Mouse (Mus musculus) hindbrain, embryonic 16.5 days (tissue): ENCODE data around the gene Enpp4. TPM values are rescaled to one million over a fixed set of nuclear protein-coding genes. Genes with fewer than 3 reads are reported as not detected.

Experiments used
- ATAC-seq: fragments of 200-750 bp; cut with Nextera tagmentation; 2 replicates; pipeline ENCODE4 v1.8.0; 2017; ENCODE audit warnings: moderate TSS enrichment, moderate library complexity
- H3K27ac ChIP-seq: fragments of 300-500 bp; sonication (generic); 2 replicates; pipeline ENCODE4 v1.5.1; 2014; ENCODE audit warnings: low read depth, mild to moderate bottlenecking, control low read depth, low read length, moderate library complexity
- H3K27me3 ChIP-seq: fragments of 300-500 bp; sonication (generic); replicated peaks from 2 replicates; pipeline ENCODE4 v1.6.1; 2014; ENCODE audit warnings: low read length; ENCODE audit not compliant: control insufficient read depth, insufficient read depth
- H3K36me3 ChIP-seq: fragments of 300-500 bp; sonication (generic); 2 replicates; pipeline ENCODE4 v1.6.1; 2014; ENCODE audit warnings: mild to moderate bottlenecking, low read length, moderate library complexity, mixed read lengths; ENCODE audit not compliant: control insufficient read depth, insufficient read depth
- H3K4me1 ChIP-seq: fragments of 300-500 bp; sonication (generic); 2 replicates; pipeline ENCODE4 v1.6.1; 2014; ENCODE audit warnings: low read depth, low read length; ENCODE audit not compliant: control insufficient read depth, insufficient read depth
- H3K4me2 ChIP-seq: fragments of 300-500 bp; sonication (generic); 2 replicates; pipeline ENCODE4 v1.6.1; 2014; ENCODE audit warnings: mild to moderate bottlenecking, low read length, control low read depth, moderate library complexity
- H3K4me3 ChIP-seq: fragments of 300-500 bp; sonication (generic); 2 replicates; pipeline ENCODE4 v1.5.1; 2014; ENCODE audit warnings: mild to moderate bottlenecking, low read length, control low read depth, moderate library complexity
- H3K9ac ChIP-seq: fragments of 300-500 bp; sonication (generic); 2 replicates; pipeline ENCODE4 v1.6.1; 2014; ENCODE audit warnings: low read depth, mild to moderate bottlenecking, control low read depth, low read length, moderate library complexity
- H3K9me3 ChIP-seq: fragments of 300-500 bp; sonication (generic); 2 replicates; pipeline ENCODE4 v1.6.1; 2014; ENCODE audit warnings: mild to moderate bottlenecking, low read length, moderate library complexity; ENCODE audit not compliant: control insufficient read depth
- WGBS: fragments of 180-500 bp; shearing (Covaris S2); extraction: QIAGEN DNeasy Blood & Tissue Kit; methylation state at CpG from one replicate; pipeline ENCODE4 v1.1.7; 2014; 5-methylcytosine and 5-hydroxymethylcytosine counted together
- polyA plus RNA-seq: library from polyadenylated mRNA; unstranded; fragments of >200 nt; fragmentation: Nextera tagmentation; extraction: Ambion mirVana; gene quantifications from 2 replicates; pipeline ENCODE4 v1.2.1, GENCODE M21; 2015

Enpp4 gene
- polyA plus RNA-seq, 1 experiment from 2014 or later = 6.2 TPM

GRCm38 (mm10) chr17:44101961-44102360 lies 3.6 kb downstream of the Enpp4 start:
- 91% methylated on average over 10 of the region's 10 CpGs for WGBS

GRCm38 (mm10) chr17:44100906-44101305 lies 4.7 kb downstream of the Enpp4 start:
- no peak for ATAC-seq
- Histone ChIP-seq H3K27me3 (no peaks in the 10 kb centered on the region; the same call in 1 of the 2 replicates), H3K9me3 (no peaks in the 10 kb centered on the region), H3K36me3 (no peaks in the 10 kb centered on the region), H3K27ac (no peak overlapping the region), H3K4me1 (peaks cover 4% of the 10 kb centered on the region), H3K4me2 (no peak overlapping the region), H3K4me3 (no peak overlapping the region), H3K9ac (no peak overlapping the region)
- WGBS = 84% methylated on average over 9 of the region's 9 CpGs

More at GRCm38 (mm10) chr17:44101961-44102360, 3.6 kb downstream of the Enpp4 start:
- no peaks in the 10 kb centered on the region for H3K9me3 ChIP-seq
- no peak overlapping the region for H3K4me2 ChIP-seq
- no peak overlapping the region for H3K27ac ChIP-seq
- no peak for ATAC-seq
- H3K4me3 ChIP-seq = no peak overlapping the region
- H3K4me1 ChIP-seq = peaks cover 4% of the 10 kb centered on the region
- H3K36me3 ChIP-seq = no peaks in the 10 kb centered on the region
- H3K9ac ChIP-seq = no peak overlapping the region
- no peaks in the 10 kb centered on the region; the same call in 1 of the 2 replicates for H3K27me3 ChIP-seq

DNA sequence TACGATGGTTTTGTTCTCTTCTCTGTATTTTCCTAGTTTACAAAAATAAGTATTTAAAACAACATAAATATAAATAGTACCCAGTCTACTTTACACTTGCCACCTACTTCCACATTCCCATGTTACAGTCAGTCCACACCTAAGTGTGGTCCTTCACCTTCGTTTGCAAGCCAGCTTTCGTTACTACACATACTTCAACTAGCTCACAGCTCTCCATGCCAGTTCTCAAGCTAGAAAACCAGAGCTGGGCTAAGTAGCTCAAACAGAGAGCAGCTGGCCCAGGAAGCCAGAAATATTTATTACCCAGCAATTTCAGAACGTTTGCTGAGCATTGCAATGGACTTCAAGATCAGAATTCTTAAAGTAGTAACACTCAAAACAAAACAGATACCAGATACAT lies 5.1 kb downstream of the Enpp4 start:
- H3K4me2 ChIP-seq = no peak overlapping the region
- no peaks in the 10 kb centered on the region; the same call in 1 of the 2 replicates for H3K27me3 ChIP-seq
- peaks cover 4% of the 10 kb centered on the region for H3K4me1 ChIP-seq
- H3K4me3 ChIP-seq = no peak overlapping the region
- H3K27ac ChIP-seq = no peak overlapping the region
- H3K36me3 ChIP-seq = no peaks in the 10 kb centered on the region
- WGBS = 86% methylated on average over 4 of the region's 4 CpGs
- H3K9ac ChIP-seq = no peak overlapping the region
- no peak for ATAC-seq
- H3K9me3 ChIP-seq = no peaks in the 10 kb centered on the region

- Histone ChIP-seq H3K27me3 (no peaks in the 10 kb centered on the region), H3K27ac (no peak overlapping the region), H3K4me1 (no peaks in the 10 kb centered on the region), H3K4me3 (no peak overlapping the region), H3K36me3 (peaks cover 6% of the 10 kb centered on the region; the same call in 1 of the 2 replicates), H3K9me3 (no peaks in the 10 kb centered on the region), H3K4me2 (no peak overlapping the region), H3K9ac (no peak overlapping the region)
- no peak for ATAC-seq
- WGBS = 56% methylated on average over 2 of the region's 2 CpGs
Measured at GRCm38 (mm10) chr17:44091512-44091911, 14.1 kb downstream of the Enpp4 start.

GRCm38 (mm10) chr17:44090916-44091315 lies 14.7 kb downstream of the Enpp4 start:
- WGBS = 71% methylated on average over 2 of the region's 2 CpGs

DNA sequence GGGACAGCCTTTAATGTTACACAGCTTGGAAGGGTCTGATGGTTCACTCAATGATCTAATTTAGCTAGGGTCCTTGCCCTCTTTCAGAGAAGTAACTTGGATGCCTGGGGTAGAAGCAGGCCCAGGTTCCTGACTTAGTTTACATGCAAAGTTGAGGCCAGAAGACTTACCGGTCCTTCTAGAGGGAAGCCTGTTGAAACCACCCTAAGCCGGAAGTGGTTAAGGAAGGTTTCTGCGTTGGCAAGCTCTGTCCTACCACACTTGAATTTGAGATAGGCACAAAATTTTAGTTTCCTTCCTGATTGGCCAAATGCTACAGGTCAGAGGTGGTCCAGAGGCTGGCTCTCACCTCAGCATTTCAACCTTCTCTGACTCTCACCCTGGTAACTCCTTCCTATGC lies 17.4 kb downstream of the Enpp4 start:
- 89% methylated on average over 3 of the region's 3 CpGs for WGBS
- Histone ChIP-seq H3K9ac (no peak overlapping the region), H3K4me3 (no peak overlapping the region), H3K4me1 (no peaks in the 10 kb centered on the region), H3K27me3 (no peaks in the 10 kb centered on the region), H3K27ac (no peak overlapping the region), H3K9me3 (no peaks in the 10 kb centered on the region), H3K36me3 (peaks cover 29% of the 10 kb centered on the region), H3K4me2 (no peak overlapping the region)
- no peak for ATAC-seq

More at GRCm38 (mm10) chr17:44090916-44091315, 14.7 kb downstream of the Enpp4 start:
- peaks cover 6% of the 10 kb centered on the region; the same call in 1 of the 2 replicates for H3K36me3 ChIP-seq
- H3K4me1 ChIP-seq = no peaks in the 10 kb centered on the region
- H3K4me3 ChIP-seq = no peak overlapping the region
- no peaks in the 10 kb centered on the region for H3K27me3 ChIP-seq
- ATAC-seq = no peak
- H3K9ac ChIP-seq = no peak overlapping the region
- H3K9me3 ChIP-seq = no peaks in the 10 kb centered on the region
- no peak overlapping the region for H3K4me2 ChIP-seq
- H3K27ac ChIP-seq = no peak overlapping the region

DNA sequence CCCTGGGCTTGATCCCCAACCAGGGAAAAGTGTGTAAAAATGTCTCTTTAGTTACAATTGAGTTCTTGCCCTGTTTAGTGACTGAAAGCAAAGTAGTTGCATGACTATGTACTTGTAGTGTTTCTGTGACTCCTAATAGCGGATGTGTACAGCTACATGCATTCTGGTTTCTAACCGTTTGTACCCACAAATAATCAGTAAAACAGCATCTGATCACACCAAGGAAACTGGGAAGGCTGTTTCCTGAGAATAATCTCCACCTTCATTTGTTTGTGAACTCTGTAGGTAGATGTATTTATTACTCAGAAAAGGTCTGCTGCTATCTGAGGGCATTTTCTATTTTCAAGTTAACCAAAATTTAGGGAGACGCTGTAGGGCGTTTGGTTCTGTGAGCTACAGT lies 22.5 kb downstream of the Enpp4 start:
- ATAC-seq = no peak
- Histone ChIP-seq H3K4me3 (no peak overlapping the region), H3K36me3 (peaks cover 49% of the 10 kb centered on the region), H3K9me3 (no peaks in the 10 kb centered on the region), H3K4me2 (no peak overlapping the region), H3K4me1 (peaks cover 17% of the 10 kb centered on the region), H3K9ac (no peak overlapping the region), H3K27ac (no peak overlapping the region), H3K27me3 (no peaks in the 10 kb centered on the region)
- 91% methylated on average over 4 of the region's 4 CpGs for WGBS

- ATAC-seq = peak; percentile 99
- Histone ChIP-seq H3K27me3 (no peaks in the 10 kb centered on the region), H3K36me3 (peaks cover 27% of the 10 kb centered on the region), H3K4me2 (peak within 1 kb of the TSS; percentile 60), H3K27ac (peak within 1 kb of the TSS; percentile 92), H3K4me3 (peak within 1 kb of the TSS; percentile 64), H3K9ac (peak within 1 kb of the TSS; percentile 85), H3K9me3 (no peaks in the 10 kb centered on the region), H3K4me1 (peaks cover 17% of the 10 kb centered on the region)
- under 1% methylated on average over 31 of the region's 31 CpGs for WGBS
Measured at GRCm38 (mm10) chr17:44078631-44079350, 26.8 kb downstream of the Enpp4 start, which contains the start of gene Enpp5. Gene Enpp5, plus strand, starts transcription at chr17:44078813.

GRCm38 (mm10) chr17:44077843-44078160 lies 27.8 kb downstream of the Enpp4 start:
- Histone ChIP-seq H3K36me3 (peaks cover 18% of the 10 kb centered on the region), H3K4me3 (no peak overlapping the region), H3K4me1 (peaks cover 17% of the 10 kb centered on the region), H3K27ac (no peak overlapping the region), H3K9ac (no peak overlapping the region), H3K9me3 (no peaks in the 10 kb centered on the region), H3K27me3 (no peaks in the 10 kb centered on the region), H3K4me2 (no peak overlapping the region; the same call in 1 of the 2 replicates)
- no peak for ATAC-seq
- 69% methylated on average over 2 of the region's 2 CpGs for WGBS
